Mouse (Mus musculus) skeletal muscle tissue, adult 2 months (tissue): ENCODE results near the gene Apol7b.
A peak's percentile ranks its signal among the peaks of the same experiment; 100 is the strongest.
"Not testable (repeated sequence)": the region's sequence is repeated elsewhere in the genome, so short reads cannot be mapped to it uniquely, and the experiment has no call there.

Experiments used
- DNase-seq: peaks from one replicate; pipeline ENCODE4 v3.0.0-alpha.2; 2012; ENCODE audit warnings: low read depth, low spot score

The Apol7b gene

DNA sequence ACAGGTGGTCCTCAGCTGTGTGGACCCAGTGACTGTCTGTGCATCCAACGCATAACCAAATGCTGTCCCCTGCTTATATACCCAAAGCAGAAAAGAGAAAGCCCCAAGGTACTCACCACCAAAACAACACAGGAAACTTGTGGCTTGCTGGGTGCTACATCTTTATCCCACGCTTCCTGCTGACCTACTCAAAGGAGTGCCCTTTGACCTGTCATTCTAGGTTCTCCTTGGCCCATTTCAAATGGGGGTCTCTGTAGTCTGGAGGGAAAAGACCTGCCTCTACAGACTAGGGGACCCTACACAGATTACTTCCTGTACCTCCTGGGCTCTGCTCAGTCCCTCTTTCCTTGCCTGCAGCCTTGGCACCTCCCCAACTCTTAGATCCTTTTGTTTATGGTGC lies at the start of gene Apol7b:
Gene Apol7b (minus strand): TSS at position 101 of the 400 bp plus-strand sequence.
- not testable (repeated sequence) for DNase-seq

DNA sequence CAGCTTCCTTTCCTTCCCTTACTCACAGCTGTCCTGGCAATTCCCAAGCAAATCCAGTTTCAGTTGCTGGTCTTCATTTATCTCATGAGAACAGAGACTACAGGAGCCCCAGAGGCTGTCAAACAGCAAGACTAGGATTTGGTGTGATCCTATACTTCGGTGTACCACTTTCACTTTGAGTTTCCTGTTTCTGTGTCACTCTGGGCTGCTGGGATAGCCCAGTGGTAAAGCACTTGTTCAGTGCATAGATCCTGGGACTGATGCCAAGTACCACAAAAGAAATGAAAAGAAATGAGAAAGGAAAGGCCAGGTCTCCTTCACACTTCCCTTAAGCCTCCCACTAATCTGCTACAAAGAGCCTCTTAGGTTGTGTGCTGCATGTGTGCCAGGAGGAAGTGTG lies 47.4 kb upstream of the Apol7b start:
- not testable (repeated sequence) for DNase-seq

DNA sequence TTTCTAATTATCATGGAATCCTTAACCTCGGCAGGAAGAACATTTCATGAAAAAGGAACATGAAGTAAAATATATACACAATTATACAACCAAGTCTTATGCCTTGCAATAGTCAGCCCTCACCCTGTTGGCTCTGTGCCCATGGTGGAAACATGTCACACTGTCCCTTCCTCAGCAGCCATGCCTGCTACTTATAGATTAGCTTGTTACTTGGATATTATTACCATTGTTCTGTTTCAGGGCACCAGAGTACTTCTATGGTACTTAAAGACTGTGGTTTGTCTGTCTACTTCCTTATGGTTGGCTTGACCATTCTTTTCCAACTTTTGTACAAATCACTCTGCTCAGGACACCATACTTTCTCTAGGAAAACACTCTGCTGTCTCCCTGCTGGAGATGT lies 45.9 kb upstream of the Apol7b start:
- not testable (repeated sequence) for DNase-seq

DNA sequence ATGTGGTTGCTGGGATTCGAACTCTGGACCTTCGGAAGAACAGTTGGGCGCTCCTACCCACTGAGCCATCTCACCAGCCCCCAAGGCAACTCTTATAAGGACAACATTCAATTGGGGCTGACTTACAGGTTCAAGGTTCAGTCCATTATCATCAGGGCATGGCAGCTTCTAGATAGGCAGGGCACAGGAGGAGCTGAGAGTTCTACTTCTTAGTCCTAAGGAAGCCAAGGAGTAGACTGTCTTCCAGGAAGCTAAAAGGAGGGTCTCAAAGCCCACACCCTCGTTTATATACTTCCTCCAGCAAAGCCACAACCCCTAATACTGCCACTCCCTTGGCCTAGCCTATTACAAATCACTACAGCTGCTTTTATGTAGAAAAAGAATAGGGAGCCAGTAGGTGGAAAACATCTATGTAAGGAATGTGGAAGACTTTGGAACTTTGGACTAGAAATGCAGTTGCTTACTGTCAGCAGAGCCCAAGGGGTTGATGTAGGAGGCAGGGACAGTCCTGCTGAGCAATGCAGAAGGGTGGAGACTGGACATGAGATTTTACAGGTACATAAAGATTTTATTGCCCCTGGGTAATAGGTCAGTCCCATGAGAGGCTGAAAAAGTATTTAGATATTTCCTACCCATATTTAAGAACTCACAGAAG lies 35.0 kb upstream of the Apol7b start:
- DNase-seq, result no peak

DNA sequence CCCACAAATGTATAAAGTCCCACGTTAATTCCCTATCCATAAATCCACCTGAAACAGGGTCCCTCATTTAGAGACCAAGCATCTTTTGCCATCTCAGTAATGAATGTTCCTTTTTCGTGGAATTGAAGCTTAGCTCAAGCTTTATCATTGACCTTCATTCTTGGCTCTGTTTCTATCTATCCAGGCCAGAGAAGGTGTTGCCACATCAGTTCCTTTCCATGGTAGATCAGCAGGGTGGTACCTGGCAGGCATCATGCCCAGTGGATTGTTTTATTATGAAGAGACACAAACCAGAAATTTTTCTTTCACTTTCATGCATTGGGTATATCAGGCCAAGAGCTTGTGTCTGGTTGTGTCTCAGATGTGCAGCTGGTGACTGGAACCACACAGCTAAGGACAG lies 29.4 kb upstream of the Apol7b start, which contains the start of gene Apol10a:
Gene Apol10a (plus strand): TSS at position 355 of the 400 bp plus-strand sequence.
- not testable (repeated sequence) for DNase-seq

DNA sequence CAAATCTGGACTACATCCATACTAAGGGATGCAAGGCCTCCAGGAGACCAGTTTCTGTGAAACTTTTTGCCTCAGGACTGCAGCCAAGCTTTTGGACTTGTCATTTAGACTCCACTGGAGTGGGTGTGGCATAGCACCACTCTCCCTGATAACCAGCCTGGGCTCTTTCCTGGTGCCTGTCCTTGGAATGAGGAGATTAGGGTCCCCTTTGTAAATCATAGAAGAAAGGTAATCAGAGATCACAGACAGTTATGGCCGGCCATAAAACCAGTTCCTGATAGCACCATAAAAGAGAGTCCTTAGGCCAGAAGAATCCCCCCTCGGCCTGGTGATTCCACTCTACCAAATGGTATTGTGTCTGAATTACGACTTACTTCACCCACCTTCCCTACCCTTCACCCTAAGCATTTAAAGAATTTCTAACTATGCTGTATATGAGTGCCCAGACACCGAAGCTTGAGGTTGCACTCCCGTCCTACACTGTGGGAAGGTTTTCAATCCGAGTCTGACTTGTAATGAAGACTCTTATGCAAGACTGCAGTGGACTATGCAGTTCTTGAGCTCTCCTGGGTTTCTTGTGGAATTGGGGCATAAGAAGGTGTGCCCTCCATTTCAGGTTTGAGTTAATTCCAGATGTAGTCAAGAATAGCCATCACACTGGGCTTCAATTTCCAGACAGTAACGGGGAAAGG lies 27.6 kb upstream of the Apol7b start:
- not testable (repeated sequence) for DNase-seq

DNA sequence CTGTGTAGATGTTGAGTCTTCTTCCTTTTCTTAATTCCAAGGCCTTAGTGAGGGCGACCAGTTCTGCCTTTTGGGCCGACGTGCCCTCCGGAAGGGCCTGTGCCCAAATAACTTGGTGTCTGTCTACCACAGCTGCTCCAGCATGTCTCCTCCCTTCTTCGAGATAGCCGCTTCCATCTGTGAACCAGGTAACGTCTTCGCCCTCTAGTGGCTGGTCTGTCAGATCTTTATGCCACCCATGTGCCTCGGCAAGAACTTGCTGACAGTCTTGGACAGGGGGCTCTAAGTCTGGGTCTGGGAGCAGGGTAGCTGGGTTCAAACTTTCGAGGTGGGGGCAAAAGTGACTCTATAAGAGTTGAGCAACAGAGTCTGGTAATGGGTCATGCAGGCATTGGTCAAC lies 2.6 kb upstream of the Apol7b start:
- not testable (repeated sequence) for DNase-seq

DNA sequence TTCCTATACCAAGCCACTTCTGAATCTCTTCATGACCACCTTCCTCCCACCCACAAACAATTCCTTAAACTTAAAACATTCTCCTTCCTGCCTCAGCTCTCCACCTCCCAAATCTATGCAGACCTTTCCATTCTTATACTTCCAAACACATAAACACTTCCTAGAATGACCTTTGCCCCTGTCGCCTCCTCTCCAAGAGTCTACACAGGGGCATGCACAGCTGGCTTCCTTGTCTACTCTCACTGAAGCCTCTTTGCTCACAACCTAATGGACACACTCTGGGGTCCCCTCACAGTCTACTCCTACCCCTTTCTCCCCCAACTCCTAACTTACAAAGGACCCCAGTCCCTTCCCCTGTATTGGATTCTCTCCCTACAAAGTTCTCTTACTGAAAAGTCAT lies 1.6 kb downstream of the Apol7b start:
- not testable (repeated sequence) for DNase-seq

DNA sequence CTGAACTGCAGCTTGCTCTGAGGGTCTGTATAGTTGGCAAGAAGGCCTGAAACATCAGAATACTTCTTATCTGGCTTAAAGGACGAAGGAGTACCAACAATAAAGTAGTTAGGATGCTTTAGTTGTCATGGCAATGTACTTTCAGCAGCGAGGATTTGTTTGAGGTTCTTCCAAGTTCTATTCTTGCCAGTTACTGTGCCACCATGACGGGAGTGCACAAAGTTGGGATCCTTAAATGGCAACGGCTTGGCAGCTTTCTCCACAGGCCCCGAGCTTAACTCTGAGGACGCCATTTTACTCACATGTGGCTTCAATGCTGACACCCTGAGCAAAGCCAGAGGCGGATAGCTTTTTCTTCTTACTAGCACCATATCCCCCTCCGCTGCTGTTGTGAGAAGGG lies 2.5 kb downstream of the Apol7b start:
- DNase-seq, result not testable (repeated sequence)

DNA sequence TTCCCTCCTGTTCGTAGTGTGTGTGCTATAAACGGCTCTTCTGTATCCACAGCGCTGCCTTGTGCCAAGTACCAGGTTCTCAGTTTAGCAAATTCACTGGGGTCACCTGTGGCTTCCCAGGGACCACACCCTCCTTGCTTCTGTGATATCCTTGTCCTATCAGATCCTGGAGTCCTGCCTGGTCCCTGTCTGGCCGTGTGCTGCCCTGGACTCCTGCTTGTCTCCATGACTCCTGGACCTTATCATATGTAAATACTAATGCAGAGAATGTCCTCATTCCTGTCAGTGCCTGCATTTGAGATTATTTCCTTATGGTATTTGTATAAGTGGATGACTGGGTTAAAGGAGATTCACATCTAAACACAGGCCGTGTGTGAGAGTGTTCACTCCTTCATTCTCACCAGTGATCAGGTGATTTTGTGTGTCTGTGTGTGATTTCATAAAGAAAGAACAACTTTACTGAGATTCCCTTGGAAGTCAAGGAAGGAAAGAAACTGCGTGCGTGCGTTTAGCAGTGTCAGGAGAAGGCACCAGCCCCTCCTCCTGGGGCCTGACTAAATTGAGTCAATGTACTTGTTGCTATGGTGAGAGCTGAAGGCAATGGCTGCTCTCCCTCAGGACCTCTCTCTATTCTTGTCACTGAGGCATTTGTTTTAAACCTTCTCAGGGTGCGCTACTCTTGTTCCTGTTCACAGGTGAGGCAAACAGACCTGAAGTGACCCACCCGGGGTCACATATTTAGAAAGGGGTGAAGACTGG lies 18.4 kb downstream of the Apol7b start:
- not testable (repeated sequence) for DNase-seq

DNA sequence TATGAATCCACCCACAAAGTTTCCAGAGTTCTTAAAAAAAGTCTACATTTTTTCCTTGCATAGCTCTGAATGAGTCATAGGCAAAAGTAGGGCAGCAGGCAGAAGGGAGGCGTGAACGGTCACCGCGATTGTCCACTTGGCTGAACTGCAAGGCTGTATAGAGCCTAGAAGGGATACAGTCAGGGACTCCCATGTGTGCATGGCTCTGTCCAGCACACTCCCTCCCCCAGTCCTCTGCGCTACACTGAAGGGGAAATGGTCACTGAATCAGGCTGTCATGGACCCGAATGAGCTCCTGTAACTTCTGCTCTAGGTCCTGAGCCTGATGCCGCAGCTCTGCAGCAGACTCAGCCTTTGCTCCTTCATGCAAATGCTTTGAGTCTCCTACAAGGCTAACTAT lies 24.4 kb downstream of the Apol7b start:
- not testable (repeated sequence) for DNase-seq

DNA sequence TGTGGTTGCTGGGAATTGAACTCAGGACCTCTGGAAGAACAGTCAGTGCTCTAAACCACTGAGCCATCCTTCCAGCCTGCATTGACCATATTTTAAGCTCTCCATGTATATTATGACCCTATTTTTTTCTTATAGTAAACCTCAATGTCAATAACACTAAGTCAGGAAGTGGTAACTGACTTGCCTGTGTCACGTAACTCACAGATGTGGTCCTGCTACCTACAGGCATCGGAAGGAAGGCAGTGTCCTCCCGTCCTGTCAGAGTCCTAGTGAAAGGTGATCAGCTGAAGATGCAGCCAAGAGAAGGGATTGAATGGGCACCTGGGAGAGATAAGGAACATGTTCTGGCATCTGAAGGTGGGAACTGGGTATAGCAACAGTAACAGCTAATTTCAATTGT lies 27.6 kb downstream of the Apol7b start:
- not testable (repeated sequence) for DNase-seq

DNA sequence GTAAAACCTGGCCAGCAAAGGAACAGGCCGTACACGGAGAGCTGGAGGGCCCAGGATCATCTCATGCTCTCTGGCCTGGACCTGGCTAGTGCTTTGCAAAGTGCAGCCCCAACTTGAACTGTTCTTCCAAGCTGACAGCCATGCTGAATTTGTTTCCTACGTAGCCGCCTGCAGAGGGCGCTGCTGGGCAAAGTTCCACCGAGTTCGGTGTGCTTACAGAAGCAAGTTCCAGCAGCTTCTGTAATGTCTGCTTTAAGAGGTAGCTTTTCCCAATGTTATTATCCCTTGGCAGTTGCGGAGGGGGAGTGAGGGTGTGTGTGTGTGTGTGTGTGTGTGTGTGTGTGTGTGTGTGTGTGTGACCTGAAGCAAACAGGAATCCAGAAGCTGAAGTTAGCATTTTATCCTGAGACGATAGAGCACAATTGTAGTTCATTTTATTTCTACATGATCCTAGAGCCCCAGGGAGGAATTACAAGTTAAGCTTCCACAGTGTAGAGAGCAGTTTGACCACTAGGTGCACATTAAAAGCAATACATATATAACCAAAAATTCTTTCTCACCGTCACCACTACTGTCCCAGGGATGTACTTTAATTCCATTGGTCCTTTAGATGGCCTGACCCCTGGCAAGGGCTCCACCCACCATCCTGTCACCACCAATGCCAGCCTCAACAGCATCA lies 30.5 kb downstream of the Apol7b start:
- DNase-seq, result not testable (repeated sequence)

DNA sequence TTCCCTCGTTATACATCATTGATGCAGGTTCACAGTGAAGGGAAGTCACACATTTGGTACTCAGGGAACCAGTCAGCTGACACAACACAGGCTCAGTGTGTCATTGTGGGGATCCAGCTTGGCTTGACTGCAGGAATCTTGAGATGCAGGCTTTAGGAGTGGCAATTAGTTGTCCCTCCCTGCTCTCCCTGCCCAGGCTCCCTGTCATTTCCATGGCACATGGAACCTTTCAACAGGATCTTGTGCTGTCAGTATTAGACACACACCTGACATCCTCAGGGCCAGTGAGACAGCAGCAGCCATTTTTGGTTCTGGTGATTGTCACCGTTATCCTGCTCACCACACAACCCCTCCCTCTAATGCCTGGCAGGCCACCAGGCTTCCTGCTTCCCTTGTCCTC lies 31.6 kb downstream of the Apol7b start:
- not testable (repeated sequence) for DNase-seq

DNA sequence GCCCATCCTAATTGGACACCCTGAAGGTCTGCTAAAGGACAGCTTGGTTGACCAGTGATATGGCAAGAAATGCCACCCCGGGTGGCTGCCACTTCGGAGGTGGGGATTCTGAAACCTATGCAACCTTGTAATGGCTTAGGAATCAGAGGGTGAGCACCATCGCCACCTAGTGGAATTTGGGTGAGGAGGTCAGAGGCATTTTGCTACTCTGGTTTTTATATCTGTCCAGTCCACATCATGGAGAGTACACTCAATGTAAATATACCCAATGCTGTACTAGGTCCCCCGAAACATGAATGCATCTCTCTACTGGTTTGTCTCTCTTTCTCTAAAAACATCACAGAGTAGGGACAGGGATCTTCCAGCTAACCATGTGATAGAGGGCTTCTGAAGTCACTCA lies 34.6 kb downstream of the Apol7b start:
- not testable (repeated sequence) for DNase-seq

DNA sequence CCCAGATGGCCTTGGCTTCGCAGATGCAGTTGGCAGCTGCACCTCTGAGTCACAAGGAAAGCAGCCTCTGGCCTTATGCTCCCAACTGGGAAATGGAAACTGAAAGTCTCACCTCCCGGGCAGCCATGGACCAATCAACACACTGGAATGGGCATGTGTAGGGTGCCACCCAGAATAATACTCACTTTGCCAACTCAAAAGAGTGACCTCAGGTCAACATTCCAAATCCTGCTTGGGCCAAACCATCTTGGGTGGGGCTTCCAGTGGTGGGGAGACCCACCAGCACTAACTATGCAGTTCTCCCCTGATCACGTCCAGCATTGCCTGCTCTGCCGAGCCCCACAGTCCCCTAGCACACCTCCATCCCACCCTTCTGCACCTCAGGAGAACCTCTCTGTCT lies 36.3 kb downstream of the Apol7b start, which contains the start of gene Apol9a:
Gene Apol9a (minus strand): TSS at position 101 of the 400 bp plus-strand sequence.
- not testable (repeated sequence) for DNase-seq

DNA sequence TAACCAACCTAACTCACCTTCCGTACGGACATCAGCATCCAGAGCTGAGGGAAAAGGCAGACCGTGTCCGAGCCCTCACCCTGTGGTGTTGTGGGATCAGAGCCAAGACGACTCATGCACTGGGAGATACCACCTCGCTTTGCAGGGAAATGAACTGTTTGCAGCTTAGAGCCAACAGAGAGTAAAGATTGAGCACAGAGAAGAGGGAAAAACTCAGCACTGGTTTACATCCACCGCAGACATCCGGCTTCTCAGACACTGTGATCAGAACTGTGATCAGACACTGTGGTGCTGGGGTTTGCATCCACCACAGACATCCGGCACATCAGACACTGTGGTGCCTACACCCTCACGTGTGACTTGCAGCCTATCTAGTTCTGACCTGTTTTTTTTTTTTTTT lies 40.9 kb downstream of the Apol7b start:
- DNase-seq, result not testable (repeated sequence)

DNA sequence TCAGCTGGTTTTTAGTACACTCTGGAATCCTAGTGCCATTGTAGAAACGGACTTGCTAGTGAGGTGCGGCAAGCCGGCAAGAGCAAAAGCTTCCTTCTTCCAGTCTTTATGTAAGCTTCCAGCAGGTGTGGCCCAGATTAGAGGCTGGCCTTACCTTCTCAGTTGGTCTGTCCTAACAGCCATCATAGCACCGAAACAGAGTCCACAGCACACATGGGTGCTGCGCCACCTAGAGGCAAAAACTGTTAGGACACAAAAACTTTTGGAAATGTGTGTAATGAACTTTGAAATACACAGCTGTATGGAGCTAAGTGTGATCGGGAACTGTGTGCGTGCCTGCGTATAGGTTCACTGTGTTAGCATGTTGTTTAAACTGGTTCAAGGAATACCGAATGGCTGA lies 48.3 kb downstream of the Apol7b start, which contains the start of gene Apol7a:
Gene Apol7a (minus strand): TSS at position 84 of the 400 bp plus-strand sequence.
- DNase-seq, result not testable (repeated sequence)

DNA sequence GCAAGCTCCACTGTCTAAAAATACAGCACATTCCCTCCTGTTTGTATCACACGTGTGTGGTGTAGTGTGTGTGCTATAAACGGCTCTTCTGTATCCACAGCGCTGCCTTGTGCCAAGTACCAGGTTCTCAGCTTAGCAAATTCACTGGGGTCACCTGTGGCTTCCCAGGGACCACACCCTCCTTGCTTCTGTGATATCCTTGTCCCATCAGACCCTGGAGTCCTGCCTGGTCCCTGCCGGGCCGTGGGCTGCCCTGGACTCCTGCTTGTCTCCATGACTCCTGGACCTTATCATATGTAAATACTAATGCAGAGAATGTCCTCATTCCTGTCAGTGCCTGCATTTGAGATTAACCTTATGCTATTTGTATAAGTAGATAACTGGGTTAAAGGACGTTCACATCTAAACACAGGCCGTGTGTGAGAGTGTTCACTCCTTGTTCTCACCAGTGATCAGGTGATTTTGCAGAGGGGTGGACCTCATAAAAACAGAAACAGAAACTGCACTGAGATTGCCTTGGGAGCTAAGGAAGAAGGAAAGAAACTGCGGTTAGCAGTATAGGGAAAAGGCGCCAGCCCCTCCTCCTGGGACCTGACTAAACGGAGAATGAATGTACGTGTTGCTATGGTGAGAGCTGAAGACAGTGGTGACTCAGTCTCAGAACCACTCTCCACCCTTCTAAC lies 49.7 kb downstream of the Apol7b start:
- DNase-seq, result peak; percentile 14

DNA sequence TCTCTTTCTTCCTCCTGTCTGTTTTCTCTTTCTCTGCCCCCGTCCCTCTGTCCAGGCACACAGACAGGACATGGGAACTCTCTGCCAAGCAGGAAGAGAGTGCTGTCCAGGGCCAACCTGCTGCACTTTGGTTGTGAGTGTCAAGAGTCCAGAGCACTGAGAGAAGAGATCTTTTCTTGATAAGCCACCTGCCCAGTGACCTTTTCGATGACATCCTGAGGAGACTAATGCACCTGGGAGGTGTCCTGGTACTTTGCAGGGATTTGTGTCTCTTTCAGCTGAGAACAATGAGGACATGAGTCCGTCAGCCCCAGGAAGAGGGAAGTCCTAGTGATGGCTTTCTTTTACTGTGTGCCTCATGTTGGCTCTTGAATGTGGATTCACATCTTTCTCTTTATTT lies 53.5 kb downstream of the Apol7b start:
- DNase-seq, result not testable (repeated sequence)

DNA sequence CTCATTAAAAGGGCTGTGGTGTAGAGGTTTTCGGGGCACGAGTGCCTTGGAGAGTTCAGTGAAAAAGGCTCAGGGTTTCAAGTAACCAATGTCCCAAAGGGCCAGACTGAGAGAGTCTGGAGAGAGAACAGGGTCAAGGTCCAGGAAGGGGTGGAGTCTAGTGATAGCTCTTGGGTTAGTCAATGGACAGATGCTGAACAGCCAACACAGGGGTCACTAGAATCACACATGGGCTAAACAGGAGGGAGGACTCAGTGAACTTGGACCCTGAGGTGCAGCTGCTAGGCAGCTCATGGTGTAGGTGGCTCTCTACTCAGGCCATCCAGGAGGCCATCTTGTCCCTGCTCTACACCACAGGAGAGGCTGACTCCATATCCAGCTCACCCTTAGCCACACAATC lies 59.8 kb downstream of the Apol7b start:
- no peak for DNase-seq
